Mouse (Mus musculus) cerebellum, adult 18-20 months (tissue): ENCODE measurements at regions not wholly inside any gene's neighbourhood (a gene's known extent, or its start where the extent isn't known, plus 50 kb on each side); places are given as distances from the start of the nearest gene placed in this dataset.
"Not testable (repeated sequence)": the region's sequence is repeated elsewhere in the genome, so short reads cannot be mapped to it uniquely, and the experiment has no call there.

Experiments used
- DNase-seq, 2 experiments: peaks; one replicate each; pipeline ENCODE4 v3.0.0; 2021

GRCm38 (mm10) chr1:137214328-137214727 is 254.1 kb upstream of the Nr5a2 start:
- DNase-seq: not testable (repeated sequence)

GRCm38 (mm10) chr1:137213717-137214116 is 253.5 kb upstream of the Nr5a2 start:
- no peak for DNase-seq

GRCm38 (mm10) chr1:137212856-137213255 is 252.6 kb upstream of the Nr5a2 start:
- no peak for DNase-seq

GRCm38 (mm10) chr1:137204371-137204770 is 244.1 kb upstream of the Nr5a2 start:
- DNase-seq: no peak

- DNase-seq: no peak
These were observed 243.3 kb upstream of the Nr5a2 start for GRCm38 (mm10) chr1:137203512-137203911.

GRCm38 (mm10) chr1:137200931-137201330 is 240.7 kb upstream of the Nr5a2 start:
- DNase-seq: no peak

GRCm38 (mm10) chr1:137195962-137196361 is 235.7 kb upstream of the Nr5a2 start:
- no peak for DNase-seq

- no peak for DNase-seq
These were observed 234.9 kb upstream of the Nr5a2 start for GRCm38 (mm10) chr1:137195065-137195620.

GRCm38 (mm10) chr1:137178231-137178630 is 218.0 kb upstream of the Nr5a2 start:
- DNase-seq: no peak

GRCm38 (mm10) chr1:137176696-137177095 is 216.4 kb upstream of the Nr5a2 start:
- no peak for DNase-seq

GRCm38 (mm10) chr1:137174081-137174480 is 213.8 kb upstream of the Nr5a2 start:
- no peak for DNase-seq

GRCm38 (mm10) chr1:137172128-137172527 is 211.9 kb upstream of the Nr5a2 start:
- no peak for DNase-seq

- no peak for DNase-seq
These were observed 211.2 kb upstream of the Nr5a2 start for GRCm38 (mm10) chr1:137171451-137171850.

- no peak for DNase-seq
These were observed 187.6 kb upstream of the Nr5a2 start for GRCm38 (mm10) chr1:137147891-137148290.

GRCm38 (mm10) chr1:137141879-137142570 is 181.8 kb upstream of the Nr5a2 start:
- no peak for DNase-seq

GRCm38 (mm10) chr1:137141372-137141771 is 181.1 kb upstream of the Nr5a2 start:
- DNase-seq: no peak

GRCm38 (mm10) chr1:137136156-137136555 is 175.9 kb upstream of the Nr5a2 start:
- no peak for DNase-seq

- no peak for DNase-seq
These were observed 173.5 kb upstream of the Nr5a2 start for GRCm38 (mm10) chr1:137133734-137134133.

- no peak for DNase-seq
These were observed 170.0 kb upstream of the Nr5a2 start for GRCm38 (mm10) chr1:137130264-137130663.

GRCm38 (mm10) chr1:137129116-137129515 is 168.9 kb upstream of the Nr5a2 start:
- DNase-seq: no peak

GRCm38 (mm10) chr1:137117866-137118265 is 157.6 kb upstream of the Nr5a2 start:
- DNase-seq: no peak

GRCm38 (mm10) chr1:137106444-137106843 is 146.2 kb upstream of the Nr5a2 start:
- DNase-seq: no peak

GRCm38 (mm10) chr1:137091762-137092161 is 131.5 kb upstream of the Nr5a2 start:
- DNase-seq: no peak

- DNase-seq: no peak
These were observed 127.9 kb upstream of the Nr5a2 start for GRCm38 (mm10) chr1:137088148-137088547.

- DNase-seq: no peak
These were observed 126.5 kb upstream of the Nr5a2 start for GRCm38 (mm10) chr1:137086766-137087165.
